Mouse (Mus musculus): Measurements from ENCODE around the gene Pygb. TPM values are rescaled to one million over a fixed set of nuclear protein-coding genes. Genes with fewer than 3 reads are reported as not detected.

Pygb gene
- polyA plus RNA-seq (2014; fragmentation: Nextera tagmentation; extraction: Ambion mirVana), result 35.3 and 57.8 TPM in 2 replicates

DNA sequence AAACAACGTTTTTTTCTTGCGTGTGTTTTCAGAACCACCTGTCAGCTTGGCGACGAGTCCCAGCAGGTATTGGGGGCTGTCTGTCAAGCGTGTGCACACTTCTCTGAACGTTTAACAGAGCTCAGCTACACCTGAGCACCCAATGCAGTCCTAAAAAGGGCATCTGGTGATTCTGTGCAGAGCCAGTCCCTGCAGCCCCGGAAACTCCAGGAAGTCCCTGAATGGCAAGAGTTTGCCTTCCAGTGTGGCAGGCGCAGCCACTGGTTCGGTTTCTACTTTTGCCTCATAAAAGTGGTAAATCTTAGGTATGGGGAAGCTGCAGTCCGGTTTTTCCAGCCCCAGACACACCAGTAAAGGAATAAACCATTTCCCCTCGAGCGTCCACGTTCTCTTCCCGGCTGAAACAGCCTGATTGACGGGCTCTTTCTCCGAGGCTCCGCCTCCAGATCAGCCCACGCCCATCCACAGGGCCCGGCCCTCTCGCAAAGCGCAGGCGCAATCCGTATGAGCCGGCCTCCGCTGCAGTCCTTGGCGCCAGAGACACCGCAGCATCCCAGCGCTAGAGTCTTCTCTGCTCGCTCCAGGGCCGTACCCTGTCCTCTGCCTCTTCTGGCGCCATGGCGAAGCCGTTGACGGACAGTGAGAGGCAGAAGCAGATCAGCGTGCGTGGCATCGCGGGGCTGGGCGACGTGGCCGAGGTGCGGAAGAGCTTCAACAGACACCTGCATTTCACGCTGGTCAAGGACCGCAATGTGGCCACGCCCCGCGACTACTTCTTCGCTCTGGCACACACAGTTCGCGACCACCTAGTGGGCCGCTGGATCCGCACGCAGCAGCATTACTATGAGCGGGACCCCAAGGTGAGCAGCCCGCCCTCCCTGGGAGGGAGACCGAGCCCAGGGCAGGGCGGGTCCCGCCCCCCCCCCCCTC is at the start of gene Pygb:
Pygb (plus strand) TSS at position 485 of the 930 bp plus-strand sequence.
- no peaks in the 10 kb centered on the region for H3K27me3 ChIP-seq (ENCODE audit: control insufficient read depth, insufficient read depth, low read length)
- H3K4me2 ChIP-seq (replicated peaks; ENCODE audit: low read depth, low read length), result peak within 1 kb of the TSS; percentile 80
- 2% methylated on average over 55 of the region's 58 CpGs for WGBS
- H3K27ac ChIP-seq (ENCODE audit: low read depth, low read length), result peak within 1 kb of the TSS; percentile 52; the same call in 1 of the 2 replicates
- H3K9ac ChIP-seq (ENCODE audit: low read depth, low read length), result peak within 1 kb of the TSS; percentile 74
- ATAC-seq (ENCODE audit: low FRiP score, low TSS enrichment), result peak; percentile 94
- peak within 1 kb of the TSS; percentile 77 for H3K4me3 ChIP-seq (ENCODE audit: low read length)
- no peaks in the 10 kb centered on the region for H3K9me3 ChIP-seq (ENCODE audit: control insufficient read depth, low read length)
- peaks cover 23% of the 10 kb centered on the region for H3K4me1 ChIP-seq (ENCODE audit: control insufficient read depth, insufficient read depth, low read length)
- peaks cover 5% of the 10 kb centered on the region; the same call in 1 of the 2 replicates for H3K36me3 ChIP-seq (ENCODE audit: control insufficient read depth, insufficient read depth, low read length)

DNA sequence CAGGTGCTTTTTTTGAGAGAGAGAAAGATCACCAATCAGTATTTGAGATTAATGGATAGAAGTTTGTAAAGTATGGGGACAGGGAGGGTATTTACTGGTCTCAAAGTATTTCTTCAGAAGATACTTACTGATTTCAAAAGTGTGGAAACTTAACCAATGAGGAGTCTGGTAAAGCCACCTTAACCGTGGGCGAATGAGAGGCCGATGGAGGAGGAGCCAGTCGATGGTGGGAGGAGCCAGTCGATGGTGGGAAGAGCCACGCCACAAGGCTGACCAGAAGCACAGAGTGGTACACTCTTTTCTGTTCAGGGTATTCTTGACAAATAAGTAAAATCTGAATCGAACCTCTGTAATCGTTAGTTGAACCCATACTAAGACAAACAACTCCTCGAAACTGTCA is 48.7 kb upstream of the Pygb start:
- ATAC-seq (ENCODE audit: low FRiP score, low TSS enrichment), result no peak
- Histone ChIP-seq H3K36me3 (ENCODE audit: control insufficient read depth, insufficient read depth, low read length) (no peaks in the 10 kb centered on the region), H3K4me2 (replicated peaks; ENCODE audit: low read depth, low read length) (no peak overlapping the region), H3K4me3 (ENCODE audit: low read length) (no peak overlapping the region), H3K27me3 (ENCODE audit: control insufficient read depth, insufficient read depth, low read length) (no peaks in the 10 kb centered on the region), H3K9ac (ENCODE audit: low read depth, low read length) (no peak overlapping the region), H3K27ac (ENCODE audit: low read depth, low read length) (no peak overlapping the region), H3K9me3 (ENCODE audit: control insufficient read depth, low read length) (no peaks in the 10 kb centered on the region), H3K4me1 (ENCODE audit: control insufficient read depth, insufficient read depth, low read length) (no peaks in the 10 kb centered on the region)
- 79% methylated on average over 9 of the region's 9 CpGs for WGBS

DNA sequence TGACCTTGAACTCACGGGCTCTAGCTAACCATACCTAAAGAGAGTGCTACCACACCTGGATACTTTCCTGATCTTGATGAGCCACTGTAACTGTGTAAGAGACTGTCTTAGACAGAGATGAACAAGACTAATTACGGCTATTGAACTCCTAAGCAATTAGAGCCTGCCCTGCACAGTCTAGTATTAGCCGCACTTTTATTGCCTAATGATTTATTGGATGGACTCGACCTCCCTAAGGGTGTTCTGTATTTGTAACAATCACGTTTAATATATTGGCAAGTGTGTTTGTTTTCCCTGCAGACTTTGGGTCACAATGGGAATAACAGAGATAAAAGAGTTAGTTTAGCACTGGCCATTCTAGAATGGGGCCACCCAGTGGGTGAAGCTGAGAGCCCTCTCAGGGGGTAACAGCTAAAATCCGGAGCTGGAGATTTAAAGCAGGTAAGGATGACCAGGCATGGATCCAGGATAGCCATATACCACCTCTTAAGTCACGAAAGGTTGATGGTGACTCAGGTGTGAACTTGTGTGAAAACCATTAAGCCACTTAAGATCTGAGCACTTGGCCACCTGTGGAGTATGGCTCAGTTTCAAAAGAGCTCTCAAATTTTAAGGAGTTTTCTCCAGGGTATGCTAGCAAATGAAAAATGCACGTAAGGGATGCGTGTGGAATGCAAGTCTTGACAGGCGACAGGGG is 46.2 kb upstream of the Pygb start:
- Histone ChIP-seq H3K9ac (ENCODE audit: low read depth, low read length) (no peak overlapping the region), H3K4me1 (ENCODE audit: control insufficient read depth, insufficient read depth, low read length) (no peaks in the 10 kb centered on the region), H3K27me3 (ENCODE audit: control insufficient read depth, insufficient read depth, low read length) (no peaks in the 10 kb centered on the region), H3K4me2 (replicated peaks; ENCODE audit: low read depth, low read length) (no peak overlapping the region), H3K27ac (ENCODE audit: low read depth, low read length) (no peak overlapping the region), H3K36me3 (ENCODE audit: control insufficient read depth, insufficient read depth, low read length) (no peaks in the 10 kb centered on the region), H3K9me3 (ENCODE audit: control insufficient read depth, low read length) (no peaks in the 10 kb centered on the region), H3K4me3 (ENCODE audit: low read length) (no peak overlapping the region)
- 22% methylated on average over 10 of the region's 10 CpGs for WGBS
- ATAC-seq (ENCODE audit: low FRiP score, low TSS enrichment), result peak; percentile 66; the same call in 1 of the 2 replicates

DNA sequence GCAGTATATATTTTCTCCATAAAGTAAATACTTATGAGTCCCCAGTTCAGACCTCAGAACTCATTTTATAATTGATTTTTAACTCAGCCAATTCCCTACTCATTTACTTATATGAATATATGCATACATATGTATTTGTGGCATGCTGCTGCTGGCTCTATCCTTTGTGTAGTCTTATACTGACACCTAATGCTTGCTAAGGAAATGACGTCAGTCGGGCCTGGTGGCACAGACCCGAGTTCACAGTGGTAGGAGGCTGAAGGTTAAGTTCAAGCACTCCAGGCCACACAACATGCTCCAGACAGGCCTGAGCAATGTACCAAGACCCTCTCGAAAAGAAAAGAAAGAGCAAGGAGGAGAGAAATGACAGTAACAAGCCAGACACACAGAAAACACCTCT is 45.1 kb upstream of the Pygb start:
- Histone ChIP-seq H3K9ac (ENCODE audit: low read depth, low read length) (no peak overlapping the region), H3K36me3 (ENCODE audit: control insufficient read depth, insufficient read depth, low read length) (no peaks in the 10 kb centered on the region), H3K27ac (ENCODE audit: low read depth, low read length) (no peak overlapping the region), H3K9me3 (ENCODE audit: control insufficient read depth, low read length) (no peaks in the 10 kb centered on the region), H3K27me3 (ENCODE audit: control insufficient read depth, insufficient read depth, low read length) (peaks cover 1% of the 10 kb centered on the region; the same call in 1 of the 2 replicates), H3K4me2 (replicated peaks; ENCODE audit: low read depth, low read length) (no peak overlapping the region), H3K4me1 (ENCODE audit: control insufficient read depth, insufficient read depth, low read length) (no peaks in the 10 kb centered on the region), H3K4me3 (ENCODE audit: low read length) (no peak overlapping the region)
- 44% methylated on average over 4 of the region's 4 CpGs for WGBS
- no peak; the same call in 1 of the 2 replicates for ATAC-seq (ENCODE audit: low FRiP score, low TSS enrichment)

GRCm38 (mm10) chr2:150745016-150745415 is 41.5 kb upstream of the Pygb start:
- WGBS, result 72% methylated on average over 7 of the region's 7 CpGs
- no peak for ATAC-seq (ENCODE audit: low FRiP score, low TSS enrichment)
- H3K4me1 ChIP-seq (ENCODE audit: control insufficient read depth, insufficient read depth, low read length), result peaks cover 6% of the 10 kb centered on the region; the same call in 1 of the 2 replicates
- no peak overlapping the region for H3K27ac ChIP-seq (ENCODE audit: low read depth, low read length)
- no peak overlapping the region for H3K9ac ChIP-seq (ENCODE audit: low read depth, low read length)
- H3K36me3 ChIP-seq (ENCODE audit: control insufficient read depth, insufficient read depth, low read length), result no peaks in the 10 kb centered on the region
- H3K27me3 ChIP-seq (ENCODE audit: control insufficient read depth, insufficient read depth, low read length), result peaks cover 4% of the 10 kb centered on the region; the same call in 1 of the 2 replicates
- H3K4me3 ChIP-seq (ENCODE audit: low read length), result no peak overlapping the region
- H3K4me2 ChIP-seq (replicated peaks; ENCODE audit: low read depth, low read length), result no peak overlapping the region
- H3K9me3 ChIP-seq (ENCODE audit: control insufficient read depth, low read length), result no peaks in the 10 kb centered on the region

DNA sequence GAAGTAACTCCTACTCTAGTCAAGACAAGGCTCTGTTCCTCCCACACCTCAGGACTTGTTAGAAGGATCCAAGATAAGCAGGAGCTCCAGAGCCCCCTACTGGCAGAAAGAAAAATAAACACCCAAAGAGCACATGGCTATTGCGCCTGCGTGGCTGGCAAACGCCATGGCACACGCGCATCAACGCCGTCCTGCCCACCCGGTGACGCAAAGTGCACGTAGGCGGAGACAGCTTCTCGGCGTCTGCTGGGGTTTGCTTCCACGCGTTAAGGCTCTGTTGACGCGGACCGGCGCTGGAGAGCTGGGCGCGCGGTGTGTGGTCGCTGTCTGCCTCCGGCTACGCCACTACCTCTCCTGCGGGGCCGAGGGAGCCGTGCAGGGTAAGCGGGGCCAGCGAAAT is 37.7 kb upstream of the Pygb start, which contains the start of gene Entpd6:
Entpd6 (plus strand) TSS at position 189 of the 400 bp plus-strand sequence.
- Histone ChIP-seq H3K9me3 (ENCODE audit: control insufficient read depth, low read length) (no peaks in the 10 kb centered on the region), H3K36me3 (ENCODE audit: control insufficient read depth, insufficient read depth, low read length) (peaks cover 3% of the 10 kb centered on the region; the same call in 1 of the 2 replicates), H3K27ac (ENCODE audit: low read depth, low read length) (peak within 1 kb of the TSS; percentile 71), H3K9ac (ENCODE audit: low read depth, low read length) (peak within 1 kb of the TSS; percentile 73), H3K4me3 (ENCODE audit: low read length) (peak within 1 kb of the TSS; percentile 73), H3K27me3 (ENCODE audit: control insufficient read depth, insufficient read depth, low read length) (peaks cover 4% of the 10 kb centered on the region; the same call in 1 of the 2 replicates), H3K4me1 (ENCODE audit: control insufficient read depth, insufficient read depth, low read length) (peaks cover 8% of the 10 kb centered on the region; the same call in 1 of the 2 replicates), H3K4me2 (replicated peaks; ENCODE audit: low read depth, low read length) (peak within 1 kb of the TSS; percentile 96)
- WGBS, result under 1% methylated on average over 30 of the region's 30 CpGs
- peak; percentile 96 for ATAC-seq (ENCODE audit: low FRiP score, low TSS enrichment)

DNA sequence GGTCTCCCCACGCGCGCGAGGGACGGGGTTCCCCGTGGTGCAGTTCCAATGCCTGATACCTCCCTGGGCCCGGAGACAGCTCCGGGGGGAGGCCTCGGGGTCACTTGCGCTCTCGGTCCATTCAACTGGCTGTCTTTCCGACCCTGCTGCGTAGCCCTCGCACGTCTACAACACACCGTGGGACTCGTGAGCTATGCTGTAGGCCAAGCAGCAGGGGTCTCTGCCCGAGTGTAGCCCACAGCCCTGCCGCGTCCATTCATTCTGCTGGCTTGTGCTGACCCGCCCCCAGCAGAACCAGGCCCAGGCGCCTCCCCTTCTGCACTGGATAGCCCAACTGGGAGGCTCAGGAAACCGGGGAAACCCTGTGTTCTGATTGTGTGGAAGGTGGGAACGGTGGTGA is 37.3 kb upstream of the Pygb start:
- H3K36me3 ChIP-seq (ENCODE audit: control insufficient read depth, insufficient read depth, low read length), result peaks cover 3% of the 10 kb centered on the region; the same call in 1 of the 2 replicates
- 0% methylated on average over 19 of the region's 24 CpGs for WGBS
- H3K9me3 ChIP-seq (ENCODE audit: control insufficient read depth, low read length), result no peaks in the 10 kb centered on the region
- ATAC-seq (ENCODE audit: low FRiP score, low TSS enrichment), result peak; percentile 86
- peak overlapping the region; percentile 71 for H3K27ac ChIP-seq (ENCODE audit: low read depth, low read length)
- peaks cover 4% of the 10 kb centered on the region; the same call in 1 of the 2 replicates for H3K27me3 ChIP-seq (ENCODE audit: control insufficient read depth, insufficient read depth, low read length)
- peak overlapping the region; percentile 73 for H3K9ac ChIP-seq (ENCODE audit: low read depth, low read length)
- H3K4me1 ChIP-seq (ENCODE audit: control insufficient read depth, insufficient read depth, low read length), result peaks cover 8% of the 10 kb centered on the region; the same call in 1 of the 2 replicates
- H3K4me2 ChIP-seq (replicated peaks; ENCODE audit: low read depth, low read length), result peak overlapping the region; percentile 96
- H3K4me3 ChIP-seq (ENCODE audit: low read length), result peak overlapping the region; percentile 73

GRCm38 (mm10) chr2:150750129-150750979 is 36.2 kb upstream of the Pygb start:
- Histone ChIP-seq H3K36me3 (ENCODE audit: control insufficient read depth, insufficient read depth, low read length) (peaks cover 3% of the 10 kb centered on the region; the same call in 1 of the 2 replicates), H3K9me3 (ENCODE audit: control insufficient read depth, low read length) (no peaks in the 10 kb centered on the region), H3K27me3 (ENCODE audit: control insufficient read depth, insufficient read depth, low read length) (peaks cover 4% of the 10 kb centered on the region; the same call in 1 of the 2 replicates), H3K4me3 (ENCODE audit: low read length) (peak overlapping the region; percentile 73; the same call in 1 of the 2 replicates), H3K4me1 (ENCODE audit: control insufficient read depth, insufficient read depth, low read length) (peaks cover 8% of the 10 kb centered on the region; the same call in 1 of the 2 replicates), H3K4me2 (replicated peaks; ENCODE audit: low read depth, low read length) (peak overlapping the region; percentile 96; the same call in 1 of the 2 replicates), H3K9ac (ENCODE audit: low read depth, low read length) (0 out of 2 replicates have a peak overlapping the region, but pooled peaks have one; percentile 73), H3K27ac (ENCODE audit: low read depth, low read length) (no peak overlapping the region)
- ATAC-seq (ENCODE audit: low FRiP score, low TSS enrichment), result no peak
- WGBS, result 61% methylated on average over 13 of the region's 13 CpGs

All from kidney, embryonic 14.5 days (tissue).